Mouse (Mus musculus): ENCODE measurements around the gene Trim2.

GRCm38 (mm10) chr3:84268434-84268833, 38.2 kb downstream of the Trim2 start:
- TF ChIP-seq POLR2A (IDR thresholded peaks at IDR 0.05; ENCODE audit: control insufficient read depth, low read depth, low read length) (no peak), CTCF (IDR thresholded peaks at IDR 0.05; ENCODE audit: control insufficient read depth, insufficient read depth, insufficient replicate concordance, low read depth, low read length) (no peak)

All from testis, adult 2 months (tissue).